Mouse (Mus musculus) stomach, postnatal 0 days (tissue): Measurements from ENCODE around the gene Sult6b1.

ENCODE experiments used
- CTCF ChIP-seq: IDR thresholded peaks from 2 replicates; pipeline ENCODE4 v1.5.1; 2016; ENCODE audit warnings: antibody characterized with exemption, low read depth, mild to moderate bottlenecking, moderate library complexity
- EP300 ChIP-seq: optimal IDR thresholded peaks from 2 replicates; pipeline ENCODE3; 2016; ENCODE audit warnings: antibody characterized with exemption

DNA sequence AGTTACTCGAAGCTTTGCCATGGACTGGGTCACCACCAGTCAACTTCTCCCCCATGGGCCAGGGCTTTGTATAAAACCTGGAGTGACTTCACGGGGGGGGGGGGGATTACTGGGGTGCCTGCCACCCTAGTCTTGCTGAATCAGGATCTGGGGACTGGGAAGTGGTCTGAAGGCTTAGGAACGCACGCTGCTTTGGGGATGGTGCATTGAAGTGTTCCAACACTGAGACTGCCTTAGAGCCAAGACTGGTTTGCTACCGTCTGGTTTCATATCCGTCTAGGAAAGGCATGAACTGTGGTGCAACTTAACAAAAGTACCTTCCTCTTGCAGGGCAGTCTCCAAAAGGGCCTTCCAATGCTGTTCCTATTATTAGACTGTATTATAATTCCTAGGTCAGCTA is 10.9 kb upstream of the Sult6b1 start:
- TF ChIP-seq CTCF (no peak), EP300 (no peak)
